Mouse (Mus musculus): ENCODE data around the gene Slc7a1.
A peak's percentile ranks its signal among the peaks of the same experiment; 100 is the strongest.

Slc7a1 gene

GRCm38 (mm10) chr5:148370624-148371023 lies 29.1 kb downstream of the Slc7a1 start:
- peak; percentile 67 to 82 for DNase-seq (ENCODE audit: inconsistent age in 2 of 2, low spot score in 1 of 2)

GRCm38 (mm10) chr5:148369178-148369577 lies 30.5 kb downstream of the Slc7a1 start:
- DNase-seq (ENCODE audit: inconsistent age in 2 of 2, low spot score in 1 of 2) = no peak

GRCm38 (mm10) chr5:148367816-148368215 lies 31.9 kb downstream of the Slc7a1 start:
- DNase-seq (ENCODE audit: inconsistent age in 2 of 2, low spot score in 1 of 2) = peak; percentile 62 to 83

- DNase-seq (ENCODE audit: inconsistent age in 2 of 2, low spot score in 1 of 2) = no peak
Observed at GRCm38 (mm10) chr5:148366455-148366854, 33.2 kb downstream of the Slc7a1 start.

GRCm38 (mm10) chr5:148363441-148364113 lies 36.1 kb downstream of the Slc7a1 start:
- peak in 1 of 2 experiments; percentile 63 for DNase-seq (ENCODE audit: inconsistent age in 2 of 2, low spot score in 1 of 2)

- DNase-seq (ENCODE audit: inconsistent age in 2 of 2, low spot score in 1 of 2) = peak in 1 of 2 experiments; percentile 15
Observed at GRCm38 (mm10) chr5:148362296-148362695, 37.4 kb downstream of the Slc7a1 start.

- DNase-seq (ENCODE audit: inconsistent age in 2 of 2, low spot score in 1 of 2) = peak in 1 of 2 experiments; percentile 26
Observed at GRCm38 (mm10) chr5:148361759-148362010, 38.0 kb downstream of the Slc7a1 start.

GRCm38 (mm10) chr5:148360922-148361758 lies 38.6 kb downstream of the Slc7a1 start:
- peak; percentile 85 to 92 for DNase-seq (ENCODE audit: inconsistent age in 2 of 2, low spot score in 1 of 2)

GRCm38 (mm10) chr5:148359131-148359530 lies 40.6 kb downstream of the Slc7a1 start:
- DNase-seq (ENCODE audit: inconsistent age in 2 of 2, low spot score in 1 of 2) = peak in 1 of 2 experiments; percentile 84

- DNase-seq (ENCODE audit: inconsistent age in 2 of 2, low spot score in 1 of 2) = no peak
Observed at GRCm38 (mm10) chr5:148357168-148357567, 42.5 kb downstream of the Slc7a1 start.

GRCm38 (mm10) chr5:148355822-148356221 lies 43.9 kb downstream of the Slc7a1 start:
- peak in 1 of 2 experiments; percentile 52 for DNase-seq (ENCODE audit: inconsistent age in 2 of 2, low spot score in 1 of 2)

GRCm38 (mm10) chr5:148354536-148354935 lies 45.2 kb downstream of the Slc7a1 start:
- DNase-seq (ENCODE audit: inconsistent age in 2 of 2, low spot score in 1 of 2) = no peak

GRCm38 (mm10) chr5:148353429-148353828 lies 46.3 kb downstream of the Slc7a1 start:
- no peak for DNase-seq (ENCODE audit: inconsistent age in 2 of 2, low spot score in 1 of 2)

- peak; percentile 74 to 85 for DNase-seq (ENCODE audit: inconsistent age in 2 of 2, low spot score in 1 of 2)
Observed at GRCm38 (mm10) chr5:148349327-148350011, 50.2 kb downstream of the Slc7a1 start.

- DNase-seq (ENCODE audit: inconsistent age in 2 of 2, low spot score in 1 of 2) = no peak
Observed at GRCm38 (mm10) chr5:148348153-148348552, 51.6 kb downstream of the Slc7a1 start.

GRCm38 (mm10) chr5:148346543-148346942 lies 53.2 kb downstream of the Slc7a1 start:
- peak in 1 of 2 experiments; percentile 57 for DNase-seq (ENCODE audit: inconsistent age in 2 of 2, low spot score in 1 of 2)

- no peak for DNase-seq (ENCODE audit: inconsistent age in 2 of 2, low spot score in 1 of 2)
Observed at GRCm38 (mm10) chr5:148344374-148344773, 55.3 kb downstream of the Slc7a1 start.

GRCm38 (mm10) chr5:148342061-148342741 lies 57.5 kb downstream of the Slc7a1 start:
- DNase-seq (ENCODE audit: inconsistent age in 2 of 2, low spot score in 1 of 2) = peak; percentile 39 to 59

GRCm38 (mm10) chr5:148339126-148339525 lies 60.6 kb downstream of the Slc7a1 start:
- DNase-seq (ENCODE audit: inconsistent age in 2 of 2, low spot score in 1 of 2) = peak; percentile 58 to 72

GRCm38 (mm10) chr5:148332622-148332974 lies 67.1 kb downstream of the Slc7a1 start:
- peak; percentile 76 to 93 for DNase-seq (ENCODE audit: inconsistent age in 2 of 2, low spot score in 1 of 2)

GRCm38 (mm10) chr5:148331926-148332621 lies 67.6 kb downstream of the Slc7a1 start:
- peak; percentile 36 to 41 for DNase-seq (ENCODE audit: inconsistent age in 2 of 2, low spot score in 1 of 2)
